Mouse (Mus musculus) embryo, embryonic 10 days (tissue): ENCODE measurements around the gene Trnp1.
A peak's percentile ranks its signal among the peaks of the same experiment; 100 is the strongest.

Experiments used
- DNase-seq: peaks from one replicate; pipeline ENCODE4 v3.0.0-alpha.2; 2015; ENCODE audit warnings: low spot score

The Trnp1 gene

DNA sequence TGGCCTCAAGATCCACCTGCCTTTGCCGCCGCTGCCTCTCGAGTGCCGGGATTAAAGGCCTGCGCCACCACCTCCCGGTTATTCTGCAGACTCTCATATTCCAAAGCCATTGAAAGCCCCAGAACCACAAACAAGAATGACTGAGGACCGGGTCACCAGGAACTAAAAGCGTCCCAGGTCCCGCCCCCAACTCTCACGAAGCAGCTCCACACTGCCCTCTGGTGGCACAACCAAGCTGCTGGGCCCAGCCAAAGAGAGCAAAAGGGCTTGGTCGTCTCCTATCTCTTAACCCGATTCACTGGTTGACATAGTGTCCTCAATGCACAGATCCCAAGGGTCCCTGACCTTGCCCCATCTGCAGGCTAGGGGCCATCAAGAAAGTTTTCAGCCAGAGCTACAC is 3.9 kb downstream of the Trnp1 start:
- peak; percentile 92 for DNase-seq

DNA sequence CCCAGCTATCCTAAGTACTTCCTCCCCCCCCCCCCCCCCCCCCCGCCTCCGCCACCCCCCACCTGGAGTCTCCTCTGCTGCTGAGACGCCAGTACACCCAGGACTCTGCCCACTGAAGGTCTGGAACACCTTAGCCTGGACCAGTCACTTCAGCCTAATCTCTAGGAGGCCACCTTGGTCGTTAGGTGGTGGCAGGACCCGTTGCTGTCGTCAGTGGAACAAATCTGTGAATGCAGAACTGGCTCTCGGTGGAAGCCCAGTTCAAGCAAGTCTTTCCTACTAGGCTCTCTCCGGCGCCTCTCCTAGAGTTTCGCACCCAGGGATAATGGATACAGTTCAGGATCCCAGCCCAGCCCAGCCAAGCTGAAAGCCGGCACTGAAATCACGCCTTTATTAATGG is 4.5 kb downstream of the Trnp1 start:
- DNase-seq: no peak

- no peak for DNase-seq
Observed at GRCm38 (mm10) chr4:133491800-133492199, 6.5 kb downstream of the Trnp1 start.

- no peak for DNase-seq
Observed at GRCm38 (mm10) chr4:133489489-133490245, 8.7 kb downstream of the Trnp1 start.

- no peak for DNase-seq
Observed at GRCm38 (mm10) chr4:133488619-133489392, 9.5 kb downstream of the Trnp1 start.

- DNase-seq: no peak
Observed at GRCm38 (mm10) chr4:133486673-133487357, 11.5 kb downstream of the Trnp1 start.

DNA sequence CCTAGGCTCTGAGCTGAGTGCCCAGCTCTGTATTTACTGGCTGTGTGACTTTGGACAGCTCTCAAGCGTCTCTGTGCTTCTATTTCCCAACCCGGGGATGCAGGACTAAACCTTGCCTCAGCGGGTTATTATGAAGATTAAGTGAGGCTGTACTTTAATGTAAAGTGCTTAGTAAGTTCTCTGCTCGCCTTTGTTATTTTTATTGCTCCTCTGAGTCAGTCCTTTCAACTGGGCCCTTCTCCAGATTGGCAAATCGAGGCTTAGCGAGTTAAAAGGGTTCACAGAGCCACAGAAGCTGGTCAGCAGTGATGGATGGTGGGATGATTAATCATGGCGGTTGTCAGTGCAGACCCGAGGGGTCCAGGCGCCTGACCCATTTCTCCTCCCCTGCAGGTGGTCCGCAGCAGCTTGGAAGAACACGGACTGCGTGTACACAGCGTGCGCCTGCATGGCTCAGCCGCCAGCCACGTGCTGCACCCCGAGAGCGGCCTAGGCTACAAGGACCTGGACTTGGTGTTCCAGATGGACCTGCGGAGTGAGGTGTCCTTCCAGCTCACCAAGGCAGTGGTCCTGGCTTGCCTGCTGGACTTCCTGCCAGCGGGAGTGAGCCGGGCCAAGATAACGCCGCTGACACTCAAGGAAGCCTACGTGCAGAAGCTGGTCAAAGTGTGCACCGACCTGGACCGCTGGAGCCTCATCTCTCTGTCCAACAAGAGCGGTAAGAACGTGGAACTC is 12.5 kb downstream of the Trnp1 start:
- no peak for DNase-seq

GRCm38 (mm10) chr4:133484266-133485025 is 13.9 kb downstream of the Trnp1 start:
- DNase-seq: peak; percentile 59

GRCm38 (mm10) chr4:133482479-133482878 is 15.9 kb downstream of the Trnp1 start:
- no peak for DNase-seq

GRCm38 (mm10) chr4:133481488-133481887 is 16.9 kb downstream of the Trnp1 start:
- no peak for DNase-seq

- no peak for DNase-seq
Observed at GRCm38 (mm10) chr4:133480754-133481153, 17.6 kb downstream of the Trnp1 start.

DNA sequence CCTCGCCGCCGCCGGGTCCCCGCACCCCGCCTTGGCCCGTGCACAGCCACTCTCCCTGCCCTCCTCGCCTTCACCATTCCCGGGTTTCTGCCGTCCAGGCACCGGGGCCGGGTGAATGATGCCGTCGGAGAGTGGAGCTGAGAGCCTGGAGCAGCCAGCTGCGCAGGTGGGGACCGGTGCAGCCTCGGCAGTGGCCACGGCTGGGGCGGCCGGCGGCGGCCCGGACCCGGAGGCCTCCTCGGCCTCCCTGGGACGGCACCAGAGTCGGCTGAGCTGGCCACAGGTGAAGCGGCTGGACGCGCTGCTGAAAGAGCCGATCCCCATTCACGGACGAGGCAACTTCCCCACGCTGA is 18.2 kb downstream of the Trnp1 start:
- DNase-seq: no peak

GRCm38 (mm10) chr4:133479458-133480184 is 18.7 kb downstream of the Trnp1 start, which contains the start of gene Tent5b:
Gene Tent5b (plus strand): TSS chr4:133480132.
- peak; percentile 99 for DNase-seq

- no peak for DNase-seq
Observed at GRCm38 (mm10) chr4:133473833-133474232, 24.5 kb downstream of the Trnp1 start.

GRCm38 (mm10) chr4:133471135-133471821 is 27.1 kb downstream of the Trnp1 start:
- DNase-seq: no peak

DNA sequence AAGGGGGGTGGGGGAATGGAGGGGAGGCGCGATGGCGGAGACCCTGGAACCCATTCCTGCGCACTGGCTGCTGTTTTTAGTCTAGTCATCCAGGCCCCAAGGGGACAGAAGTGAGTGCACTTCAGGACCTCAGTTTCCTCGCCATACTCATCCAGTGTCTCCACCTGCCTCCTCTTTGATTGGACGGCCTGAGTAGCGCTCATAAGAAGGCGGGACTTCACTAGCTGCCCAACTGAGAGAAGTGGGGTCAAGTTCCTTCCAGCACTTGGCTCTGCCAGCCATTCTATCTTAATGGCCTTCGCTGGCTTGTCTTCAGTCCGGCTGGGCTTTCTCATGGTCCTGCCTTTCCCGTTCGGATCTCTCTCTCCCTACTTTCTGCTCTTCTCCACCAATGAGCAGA is 29.2 kb downstream of the Trnp1 start:
- peak; percentile 55 for DNase-seq

- peak; percentile 83 for DNase-seq
Observed at GRCm38 (mm10) chr4:133468080-133468479, 30.3 kb downstream of the Trnp1 start.

DNA sequence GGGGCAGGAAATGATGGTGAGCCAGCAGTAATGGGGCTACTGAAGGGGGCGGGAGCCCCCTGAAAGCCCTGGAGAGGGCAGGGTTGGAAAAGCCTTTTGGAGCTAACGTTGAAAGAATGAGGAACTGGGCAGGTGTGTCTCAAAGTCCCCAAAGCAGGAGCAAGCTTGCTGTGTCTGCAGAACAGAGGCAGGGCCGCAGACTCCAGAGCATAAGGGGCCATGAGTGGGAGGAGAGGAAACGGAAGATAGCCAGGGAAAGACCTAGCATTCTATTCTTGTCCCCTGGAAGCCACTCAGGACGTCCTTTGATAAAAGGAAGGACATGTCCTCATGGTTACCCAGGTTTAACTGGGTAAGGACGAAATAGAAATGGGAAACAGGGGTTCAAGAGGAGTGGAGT is 35.2 kb downstream of the Trnp1 start:
- no peak for DNase-seq

DNA sequence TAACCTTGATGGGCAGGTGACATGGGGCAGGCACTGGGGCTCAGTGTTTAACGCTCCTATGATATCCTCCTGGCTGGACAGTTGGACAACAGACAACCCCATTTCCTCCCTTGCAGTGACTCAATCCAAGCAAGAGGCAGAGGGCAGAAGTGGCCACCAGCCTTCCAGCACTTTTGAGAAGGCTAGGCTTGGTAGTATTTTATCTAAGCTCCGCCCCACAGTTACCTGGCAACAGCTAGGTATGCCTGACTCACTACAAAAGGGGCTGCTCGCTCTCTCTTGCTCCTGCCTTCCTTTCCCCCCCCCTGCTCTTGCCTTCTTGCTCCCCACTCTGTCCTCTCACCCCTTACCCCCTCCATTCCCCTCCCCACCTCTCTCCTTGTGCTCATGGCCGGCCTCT is 37.0 kb downstream of the Trnp1 start:
- no peak for DNase-seq

GRCm38 (mm10) chr4:133460796-133461325 is 37.5 kb downstream of the Trnp1 start:
- no peak for DNase-seq
